ENCODE assay signal across 16 mouse cellular contexts in the genomic region with DNA sequence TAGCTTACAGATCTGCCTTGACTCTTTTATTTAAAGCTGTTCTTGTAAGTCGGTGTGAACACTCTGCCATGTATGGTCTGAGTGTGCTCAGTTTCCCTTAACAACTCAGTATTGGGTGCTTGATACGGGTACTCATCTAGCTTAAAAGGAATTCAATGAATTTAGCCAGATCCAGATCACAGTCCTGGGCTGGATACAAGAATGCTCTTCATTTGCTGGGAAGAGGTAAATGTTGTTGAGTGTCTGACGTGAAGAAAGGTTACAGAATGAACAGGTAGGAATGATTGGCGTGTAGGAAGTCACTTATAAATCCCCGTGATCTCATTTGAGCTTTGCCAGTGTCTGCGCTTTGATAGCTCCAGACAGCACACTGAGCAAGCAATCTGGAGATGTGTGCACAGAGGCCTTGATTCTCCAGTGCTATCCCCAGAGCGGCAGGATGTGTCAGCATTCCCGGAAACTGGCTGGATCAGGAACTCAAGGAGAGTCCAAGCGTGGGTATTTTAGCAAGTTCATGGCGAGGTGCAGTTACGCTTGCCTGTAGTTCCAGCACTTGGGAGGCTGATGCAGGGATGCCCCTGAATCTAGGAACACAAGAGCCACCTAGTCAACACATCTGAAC.
DNase-seq lines count a peak whose midpoint lies in the region; ATAC-seq lines count a peak whose summit lies in the region.
"Had no signal": no experiment of that assay in that cellular context is flagged by ENCODE, and none has a peak within 500 bp of the region (broad histone marks: within the 10 kb centered on the region; RNA-seq: fewer than 3 reads in every experiment).

No protein-coding gene starts in this region.

- no peak overlapping the region for H3K9ac ChIP-seq in kidney, embryonic 15.5 days
- H3K9ac ChIP-seq in lung, embryonic 16.5 days (ENCODE audit: low read length): no peak overlapping the region
- H3K9ac ChIP-seq: forebrain, embryonic 12.5 days; liver, embryonic 15.5 days had no signal

- no peak for ATAC-seq in kidney, embryonic 15.5 days (replicated peaks; ENCODE audit: low FRiP score)
- peak; percentile 21; the same call in 1 of the 2 replicates for ATAC-seq in lung, embryonic 16.5 days (ENCODE audit: low read depth)
- ATAC-seq: Patski had no signal

- peaks cover 13% of the 10 kb centered on the region for H3K4me1 ChIP-seq in kidney, embryonic 15.5 days
- peaks cover 21% of the 10 kb centered on the region for H3K4me1 ChIP-seq in lung, embryonic 16.5 days (replicated peaks; ENCODE audit: control insufficient read depth, insufficient read depth, low read length)
- H3K4me1 ChIP-seq: midbrain, embryonic 10.5 days had no signal

- H3K9me3 ChIP-seq in kidney, embryonic 15.5 days (replicated peaks): no peaks in the 10 kb centered on the region
- no peaks in the 10 kb centered on the region for H3K9me3 ChIP-seq in lung, embryonic 16.5 days (ENCODE audit: control insufficient read depth, low read length)
- H3K9me3 ChIP-seq: forebrain, embryonic 12.5 days; liver, embryonic 15.5 days; midbrain, embryonic 10.5 days had no signal

- intact Hi-C loops in gastrocnemius, postnatal 36 days (cut with DNase I): no loop called here

- no peak overlapping the region for H3K4me2 ChIP-seq in kidney, embryonic 15.5 days
- no peak overlapping the region for H3K4me2 ChIP-seq in lung, embryonic 16.5 days (ENCODE audit: low read depth, low read length)
- H3K4me2 ChIP-seq: forebrain, embryonic 12.5 days; liver, embryonic 15.5 days had no signal

- H3K27me3 ChIP-seq in kidney, embryonic 15.5 days: no peaks in the 10 kb centered on the region
- H3K27me3 ChIP-seq in lung, embryonic 16.5 days (ENCODE audit: control insufficient read depth, insufficient read depth, low read depth, low read length): no peaks in the 10 kb centered on the region
- H3K27me3 ChIP-seq: CH12.LX; forebrain, embryonic 12.5 days; liver, embryonic 15.5 days; Patski had no signal

- WGBS in kidney, embryonic 15.5 days: 89% methylated on average over 11 of the region's 11 CpGs
- WGBS in lung, embryonic 16.5 days: 63% methylated on average over 11 of the region's 11 CpGs

- H3K36me3 ChIP-seq in kidney, embryonic 15.5 days: peaks cover 23% of the 10 kb centered on the region
- H3K36me3 ChIP-seq in lung, embryonic 16.5 days (ENCODE audit: control insufficient read depth, insufficient read depth, low read length): no peaks in the 10 kb centered on the region
- H3K36me3 ChIP-seq: liver, embryonic 15.5 days had no signal

- 0 out of 2 replicates have a peak overlapping the region, but pooled peaks have one; percentile 10 for H3K27ac ChIP-seq in kidney, embryonic 15.5 days
- H3K27ac ChIP-seq in lung, embryonic 16.5 days (ENCODE audit: low read length): peak overlapping the region; percentile 88
- H3K27ac ChIP-seq: forebrain, embryonic 12.5 days; liver, embryonic 15.5 days; midbrain, embryonic 10.5 days had no signal

- DNase-seq in adrenal gland, adult 2 months: peak; percentile 51
- DNase-seq in adrenal gland, postnatal 4 days (ENCODE audit: low spot score in 2 of 2): no peak
- DNase-seq in kidney, postnatal 10 days: no peak
- peak; percentile 81 for DNase-seq in ZHBTc4 (ENCODE audit: low read depth, low spot score)
- DNase-seq in thymus, postnatal 36 days: no peak
- no peak for DNase-seq in gastrocnemius, postnatal 36 days
- DNase-seq: cerebellum, postnatal 25 days; gastrocnemius, postnatal 14 days; kidney, adult 8-10 months had no signal

- no peak overlapping the region for H3K4me3 ChIP-seq in kidney, embryonic 15.5 days (replicated peaks)
- no peak overlapping the region for H3K4me3 ChIP-seq in lung, embryonic 16.5 days (ENCODE audit: low read length)
- H3K4me3 ChIP-seq: forebrain, embryonic 12.5 days; liver, embryonic 15.5 days; midbrain, embryonic 10.5 days had no signal

Comparison
In these comparisons a context has a peak if more than half of its experiments do, and no peak if none do; other contexts are left out.
1. DNase-seq: peak in adrenal gland, adult 2 months (single experiment) and ZHBTc4 (single experiment); none in adrenal gland, postnatal 4 days (0 of 2), kidney, postnatal 10 days (single experiment), thymus, postnatal 36 days (0 of 2) and gastrocnemius, postnatal 36 days (0 of 2).